Mouse (Mus musculus) thymus, adult 18-20 months (tissue): ENCODE results near the gene Ppp1r15a.
"Not testable (repeated sequence)": the region's sequence is repeated elsewhere in the genome, so short reads cannot be mapped to it uniquely, and the experiment has no call there.

Experiments
- DNase-seq, 2 experiments: peaks; one replicate each; pipeline ENCODE4 v3.0.0; 2022; ENCODE audit warnings: mixed read lengths in 2 of 2

Gene Ppp1r15a

DNA sequence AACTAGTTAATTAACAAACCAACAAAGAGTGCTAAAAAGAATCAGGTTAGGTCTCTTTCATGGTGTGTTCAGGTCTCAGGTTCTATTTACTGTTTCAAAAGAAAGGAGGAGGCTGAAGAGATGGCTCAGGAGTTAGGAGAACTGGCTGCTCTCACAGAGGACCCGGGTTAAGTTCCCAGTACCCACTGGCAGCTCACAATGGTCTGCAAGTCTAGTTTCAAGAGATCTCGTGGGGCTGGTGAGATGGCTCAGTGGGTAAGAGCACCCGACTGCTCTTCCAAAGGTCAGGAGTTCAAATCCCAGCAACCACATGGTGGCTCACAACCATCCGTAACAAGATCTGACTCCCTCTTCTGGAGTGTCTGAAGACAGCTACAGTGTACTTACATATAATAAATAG lies 45.8 kb downstream of the Ppp1r15a start:
- DNase-seq, result not testable (repeated sequence)

DNA sequence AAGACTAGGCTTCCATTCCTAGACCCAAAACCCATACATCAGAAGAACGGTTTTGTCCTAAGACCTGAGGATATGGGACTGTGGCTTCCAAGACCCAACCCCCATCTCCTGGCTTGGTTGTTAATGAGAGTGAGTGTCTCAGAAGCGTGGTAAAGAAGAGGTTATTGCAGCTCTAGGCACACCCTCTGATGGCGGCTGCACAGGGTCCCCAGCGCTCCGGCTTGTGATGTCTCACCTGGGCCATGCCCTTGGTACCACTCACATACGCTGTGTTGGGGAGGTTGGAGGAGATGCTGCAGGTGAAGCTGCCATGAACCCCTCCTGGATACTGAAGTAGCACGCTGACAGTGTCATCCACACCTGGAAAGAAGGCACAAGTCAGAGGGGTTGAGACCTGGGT lies 47.3 kb downstream of the Ppp1r15a start:
- DNase-seq, result no peak

DNA sequence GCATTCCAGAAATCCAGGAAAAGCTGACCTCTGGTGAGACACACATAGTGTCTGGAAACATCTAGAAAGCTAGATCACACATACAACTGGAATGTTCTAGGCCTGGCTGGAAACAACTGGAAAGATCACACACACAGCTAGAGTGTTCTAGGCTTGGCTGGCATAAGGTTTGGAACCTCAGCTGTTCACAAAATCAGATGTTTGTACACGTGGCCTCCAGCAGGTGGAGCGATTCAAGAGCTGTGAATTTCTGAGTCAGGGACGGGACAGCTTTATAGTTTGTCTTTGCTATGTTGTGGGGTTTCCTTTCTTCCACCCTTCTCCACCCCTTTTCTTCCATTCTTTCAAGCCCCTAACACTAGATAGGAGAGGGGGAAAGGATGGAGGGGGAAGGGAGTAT lies 49.1 kb downstream of the Ppp1r15a start:
- DNase-seq, result no peak

DNA sequence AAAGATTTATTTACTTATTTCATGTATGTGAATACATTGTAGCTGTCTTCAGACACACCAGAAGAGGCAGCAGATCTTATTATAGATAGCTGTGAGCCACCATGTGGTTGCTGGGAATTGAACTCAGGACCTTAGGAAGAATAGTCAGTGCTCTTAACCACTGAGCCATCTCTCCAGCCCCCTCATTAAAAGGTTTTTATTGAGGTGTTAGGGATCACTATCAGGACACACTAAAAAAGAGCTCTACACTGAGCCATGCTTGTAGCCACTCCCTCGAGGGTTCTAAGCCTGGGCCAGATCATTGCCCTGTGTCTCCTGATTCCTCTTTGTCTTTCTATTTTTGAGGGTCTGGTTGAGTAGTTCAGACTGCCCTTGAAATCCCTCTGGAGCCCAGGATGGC lies 49.6 kb downstream of the Ppp1r15a start:
- DNase-seq, result no peak

DNA sequence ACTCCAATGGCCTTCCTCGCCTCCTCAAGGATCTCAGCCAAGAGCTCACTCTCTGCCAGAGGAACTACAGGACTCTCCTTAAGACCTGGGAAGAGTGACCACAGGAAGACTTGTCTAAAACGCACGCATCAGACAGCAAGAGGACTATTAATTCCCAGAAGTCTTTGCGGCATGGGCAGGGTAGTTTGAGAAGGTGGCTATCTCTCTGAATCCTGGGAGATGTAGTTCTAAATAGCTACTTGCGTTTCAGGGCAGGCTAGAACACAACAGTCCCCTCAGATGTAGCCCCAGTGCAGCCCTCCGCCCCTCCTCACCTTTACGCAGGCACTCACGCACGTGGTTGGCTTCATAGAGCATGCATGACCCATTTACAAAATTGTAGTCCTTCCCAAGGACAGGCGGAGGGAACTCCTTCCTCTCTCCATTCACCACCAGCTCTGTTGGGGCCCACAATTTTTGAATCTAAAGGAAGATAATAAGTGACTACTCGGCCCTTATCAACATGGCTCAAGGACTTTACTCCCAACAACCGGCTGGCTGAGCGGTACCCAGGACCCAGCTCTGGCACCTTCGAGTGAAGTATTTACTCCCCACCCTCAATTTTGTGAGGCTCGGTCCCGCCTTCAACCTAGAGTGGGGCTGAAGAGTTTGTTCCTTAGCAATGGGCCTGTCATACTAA lies 50.6 kb downstream of the Ppp1r15a start:
- no peak for DNase-seq
